Mouse (Mus musculus): Measurements from ENCODE around the gene Btbd17.

The Btbd17 gene

GRCm38 (mm10) chr11:114795848-114796322 is at the start of gene Btbd17:
TSS of gene Btbd17 (minus strand) at chr11:114795945.
- DNase-seq (ENCODE audit: low spot score in 2 of 2) = no peak

GRCm38 (mm10) chr11:114844464-114845220 is 48.9 kb upstream of the Btbd17 start:
- DNase-seq (ENCODE audit: low spot score in 2 of 2) = no peak

GRCm38 (mm10) chr11:114843818-114844463 is 48.2 kb upstream of the Btbd17 start:
- DNase-seq (ENCODE audit: low spot score in 2 of 2) = no peak

- DNase-seq (ENCODE audit: low spot score in 2 of 2) = no peak
These were observed 37.4 kb upstream of the Btbd17 start for GRCm38 (mm10) chr11:114833166-114833565.

- DNase-seq (ENCODE audit: low spot score in 2 of 2) = no peak
These were observed 34.7 kb upstream of the Btbd17 start for GRCm38 (mm10) chr11:114830433-114830773.

- DNase-seq (ENCODE audit: low spot score in 2 of 2) = peak; percentile 39 to 68
These were observed 34.0 kb upstream of the Btbd17 start for GRCm38 (mm10) chr11:114829499-114830432.

- peak; percentile 9 to 33 for DNase-seq (ENCODE audit: low spot score in 2 of 2)
These were observed 30.9 kb upstream of the Btbd17 start for GRCm38 (mm10) chr11:114826686-114827085.

- no peak for DNase-seq (ENCODE audit: low spot score in 2 of 2)
These were observed 27.5 kb upstream of the Btbd17 start for GRCm38 (mm10) chr11:114823199-114823725.

- DNase-seq (ENCODE audit: low spot score in 2 of 2) = no peak
These were observed 27.0 kb upstream of the Btbd17 start for GRCm38 (mm10) chr11:114822727-114823126.

GRCm38 (mm10) chr11:114821325-114821724 is 25.6 kb upstream of the Btbd17 start:
- DNase-seq (ENCODE audit: low spot score in 2 of 2) = no peak

GRCm38 (mm10) chr11:114820444-114820843 is 24.7 kb upstream of the Btbd17 start:
- no peak for DNase-seq (ENCODE audit: low spot score in 2 of 2)

- DNase-seq (ENCODE audit: low spot score in 2 of 2) = no peak
These were observed 23.4 kb upstream of the Btbd17 start for GRCm38 (mm10) chr11:114819110-114819509.

GRCm38 (mm10) chr11:114818185-114818584 is 22.4 kb upstream of the Btbd17 start:
- no peak for DNase-seq (ENCODE audit: low spot score in 2 of 2)

- no peak for DNase-seq (ENCODE audit: low spot score in 2 of 2)
These were observed 21.2 kb upstream of the Btbd17 start for GRCm38 (mm10) chr11:114816934-114817333.

GRCm38 (mm10) chr11:114814873-114815592 is 19.3 kb upstream of the Btbd17 start:
- no peak for DNase-seq (ENCODE audit: low spot score in 2 of 2)

- DNase-seq (ENCODE audit: low spot score in 2 of 2) = peak; percentile 87 to 89
These were observed 17.0 kb upstream of the Btbd17 start for GRCm38 (mm10) chr11:114812731-114813240.

GRCm38 (mm10) chr11:114810344-114810743 is 14.6 kb upstream of the Btbd17 start:
- DNase-seq (ENCODE audit: low spot score in 2 of 2) = no peak

- no peak for DNase-seq (ENCODE audit: low spot score in 2 of 2)
These were observed 13.6 kb upstream of the Btbd17 start for GRCm38 (mm10) chr11:114809371-114809770.

- DNase-seq (ENCODE audit: low spot score in 2 of 2) = no peak
These were observed 12.1 kb upstream of the Btbd17 start for GRCm38 (mm10) chr11:114807686-114808427.

GRCm38 (mm10) chr11:114807025-114807424 is 11.3 kb upstream of the Btbd17 start:
- DNase-seq (ENCODE audit: low spot score in 2 of 2) = no peak

Data from urinary bladder, postnatal 36 days (tissue).